In the genomic region with DNA sequence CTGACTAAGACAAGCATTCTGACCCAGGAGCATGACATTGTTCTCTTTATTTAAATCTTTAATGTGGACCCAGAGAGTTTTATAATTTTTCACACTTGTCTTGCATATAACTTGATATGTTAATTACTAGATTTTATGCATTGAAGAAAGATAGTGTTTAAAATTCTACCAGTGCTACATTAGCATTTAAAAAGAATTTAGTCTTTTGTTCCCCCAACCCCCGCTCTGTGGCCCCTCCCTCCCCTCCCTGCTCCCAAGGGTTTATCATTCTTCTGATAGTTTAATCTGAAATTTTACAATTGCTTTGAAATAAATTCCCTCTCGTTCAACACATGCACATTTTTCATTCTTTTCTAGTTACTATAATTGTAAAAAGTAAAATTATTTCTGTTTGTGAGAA, we compare ENCODE assay signal across 13 mouse cellular contexts.
"Had no signal": no experiment of that assay in that cellular context is flagged by ENCODE, and none has a peak within 500 bp of the region (broad histone marks: within the 10 kb centered on the region; RNA-seq: fewer than 3 reads in every experiment).

No protein-coding gene starts in this region.

- H3K4me2 ChIP-seq: kidney, embryonic 15.5 days; limb, embryonic 13.5 days; liver, embryonic 13.5 days had no signal

- H3K4me1 ChIP-seq: kidney, embryonic 15.5 days; limb, embryonic 13.5 days; liver, embryonic 13.5 days had no signal

- DNase-seq: kidney, adult 2 months; kidney, postnatal 10 days; kidney, postnatal 36 days; left cerebral cortex, postnatal 4 days; liver, embryonic 13.5 days; lung, adult 2 months; lung, postnatal 14 days; lung, postnatal 4 days; thymus, adult 18-20 months; thymus, postnatal 36 days had no signal

- H3K9ac ChIP-seq: kidney, embryonic 15.5 days; limb, embryonic 13.5 days; liver, embryonic 13.5 days had no signal

- ATAC-seq: intestine, postnatal 0 days had no signal

- H3K9me3 ChIP-seq: kidney, embryonic 15.5 days; limb, embryonic 13.5 days; liver, embryonic 13.5 days had no signal

- H3K27ac ChIP-seq: kidney, embryonic 15.5 days; limb, embryonic 13.5 days; liver, embryonic 13.5 days had no signal

- H3K36me3 ChIP-seq: kidney, embryonic 15.5 days; limb, embryonic 13.5 days; liver, embryonic 13.5 days had no signal

- H3K27me3 ChIP-seq: kidney, embryonic 15.5 days; limb, embryonic 13.5 days; liver, embryonic 13.5 days had no signal

- H3K4me3 ChIP-seq: kidney, embryonic 15.5 days; limb, embryonic 13.5 days; liver, embryonic 13.5 days had no signal
